Mouse (Mus musculus): ENCODE measurements around the gene Gm13057.
"Not testable (repeated sequence)": the region's sequence is repeated elsewhere in the genome, so short reads cannot be mapped to it uniquely, and the experiment has no call there.

Gm13057 gene

GRCm38 (mm10) chr4:143551400-143551799 is at the start of gene Gm13057, which contains the start of gene BC080695:
TSS of gene Gm13057 (plus strand) at chr4:143551709.
TSS of gene BC080695 (plus strand) at chr4:143551700.
- DNase-seq (ENCODE audit: low spot score): not testable (repeated sequence)

GRCm38 (mm10) chr4:143511043-143511442 is 40.5 kb upstream of the Gm13057 start, which contains the start of gene Gm13043:
TSS of gene Gm13043 (plus strand) at chr4:143511343.
- no peak for DNase-seq (ENCODE audit: low spot score)

GRCm38 (mm10) chr4:143535654-143536053 is 15.9 kb upstream of the Gm13057 start, which contains the start of gene Gm13040:
TSS of gene Gm13040 (plus strand) at chr4:143535954.
- not testable (repeated sequence) for DNase-seq (ENCODE audit: low spot score)

Data from left cerebral cortex, adult 11 months (tissue).